Mouse (Mus musculus) mature B cell (primary cell): Measurements from ENCODE around the gene Cfd.

Experiments used
- in situ Hi-C: fragments of 300-500 bp; cut with MboI; formaldehyde crosslinking; loops from 2 replicates; pipeline ENCODE4 v1.14.3; 2019

Gene Cfd

GRCm38 (mm10) chr10:79890670-79891069 is at the start of gene Cfd:
TSS of gene Cfd (plus strand) at chr10:79890853.
- in situ Hi-C loops: no loop called here

GRCm38 (mm10) chr10:79842322-79842721 is 48.3 kb upstream of the Cfd start:
- in situ Hi-C loops: no loop called here

- in situ Hi-C loops: no loop called here
Measured at GRCm38 (mm10) chr10:79843476-79843875, 47.2 kb upstream of the Cfd start.

GRCm38 (mm10) chr10:79846553-79846952 is 44.1 kb upstream of the Cfd start:
- in situ Hi-C loops: no loop called here

GRCm38 (mm10) chr10:79849941-79850628 is 40.6 kb upstream of the Cfd start:
- in situ Hi-C loops: no loop called here

GRCm38 (mm10) chr10:79851653-79852052 is 39.0 kb upstream of the Cfd start:
- in situ Hi-C loops: no loop called here

GRCm38 (mm10) chr10:79852107-79852789 is 38.4 kb upstream of the Cfd start:
- in situ Hi-C loops: no loop called here

- in situ Hi-C loops: no loop called here
Measured at GRCm38 (mm10) chr10:79852827-79853226, 37.8 kb upstream of the Cfd start.

GRCm38 (mm10) chr10:79853392-79853791 is 37.3 kb upstream of the Cfd start:
- in situ Hi-C loops: no loop called here

- in situ Hi-C loops: no loop called here
Measured at GRCm38 (mm10) chr10:79853860-79854795, 36.5 kb upstream of the Cfd start, which contains the start of gene Ptbp1. TSS of gene Ptbp1 (plus strand) at chr10:79854427.

- in situ Hi-C loops: no loop called here
Measured at GRCm38 (mm10) chr10:79854801-79855541, 35.7 kb upstream of the Cfd start.

- in situ Hi-C loops: no loop called here
Measured at GRCm38 (mm10) chr10:79855558-79856184, 35.0 kb upstream of the Cfd start.

GRCm38 (mm10) chr10:79856280-79856679 is 34.4 kb upstream of the Cfd start:
- in situ Hi-C loops: no loop called here

GRCm38 (mm10) chr10:79856704-79857451 is 33.8 kb upstream of the Cfd start:
- in situ Hi-C loops: no loop called here

- in situ Hi-C loops: no loop called here
Measured at GRCm38 (mm10) chr10:79857452-79857811, 33.2 kb upstream of the Cfd start.

GRCm38 (mm10) chr10:79857894-79858293 is 32.8 kb upstream of the Cfd start:
- in situ Hi-C loops: no loop called here

GRCm38 (mm10) chr10:79858416-79859074 is 32.1 kb upstream of the Cfd start:
- in situ Hi-C loops: no loop called here

GRCm38 (mm10) chr10:79859116-79859515 is 31.5 kb upstream of the Cfd start:
- in situ Hi-C loops: no loop called here

GRCm38 (mm10) chr10:79860079-79860911 is 30.4 kb upstream of the Cfd start:
- in situ Hi-C loops: no loop called here
